Mouse (Mus musculus) c-Kit-negative CD71-positive TER-119-positive erythroid progenitor cells, embryonic 14.5 days (primary cell): ENCODE results near the gene Atp4a.
"Not testable (repeated sequence)": the region's sequence is repeated elsewhere in the genome, so short reads cannot be mapped to it uniquely, and the experiment has no call there.

ENCODE experiments used
- DNase-seq: peaks from one replicate; pipeline ENCODE4 v3.0.0-alpha.2; 2013; ENCODE audit warnings: low read depth, low spot score

The Atp4a gene

GRCm38 (mm10) chr7:30729396-30730063, 17.5 kb downstream of the Atp4a start, which contains the start of gene Tmem147:
Gene Tmem147 (minus strand): TSS chr7:30729540.
- peak; percentile 75 for DNase-seq

GRCm38 (mm10) chr7:30730064-30730722, 18.2 kb downstream of the Atp4a start:
- not testable (repeated sequence) for DNase-seq

- no peak for DNase-seq
Measured at GRCm38 (mm10) chr7:30736211-30736610, 24.2 kb downstream of the Atp4a start.

GRCm38 (mm10) chr7:30742570-30742969, 30.6 kb downstream of the Atp4a start:
- DNase-seq = not testable (repeated sequence)

- not testable (repeated sequence) for DNase-seq
Measured at GRCm38 (mm10) chr7:30743617-30744016, 31.6 kb downstream of the Atp4a start, which contains the start of gene Gapdhs. Gene Gapdhs (minus strand): TSS chr7:30743681.

GRCm38 (mm10) chr7:30744022-30744598, 32.1 kb downstream of the Atp4a start:
- DNase-seq = no peak

- no peak for DNase-seq
Measured at GRCm38 (mm10) chr7:30747525-30748204, 35.7 kb downstream of the Atp4a start.

- no peak for DNase-seq
Measured at GRCm38 (mm10) chr7:30749824-30750606, 38.0 kb downstream of the Atp4a start.

- no peak for DNase-seq
Measured at GRCm38 (mm10) chr7:30751086-30751669, 39.2 kb downstream of the Atp4a start, which contains the start of gene Sbsn. Gene Sbsn (plus strand): TSS chr7:30751471.

GRCm38 (mm10) chr7:30757001-30757400, 45.0 kb downstream of the Atp4a start:
- DNase-seq = no peak

GRCm38 (mm10) chr7:30758853-30759252, 46.8 kb downstream of the Atp4a start:
- DNase-seq = no peak

GRCm38 (mm10) chr7:30761769-30762352, 49.9 kb downstream of the Atp4a start:
- no peak for DNase-seq

- DNase-seq = no peak
Measured at GRCm38 (mm10) chr7:30763456-30763855, 51.4 kb downstream of the Atp4a start, which contains the start of gene Dmkn. Gene Dmkn (plus strand): TSS chr7:30763756.

- DNase-seq = no peak
Measured at GRCm38 (mm10) chr7:30765173-30765572, 53.2 kb downstream of the Atp4a start.

GRCm38 (mm10) chr7:30766408-30766807, 54.4 kb downstream of the Atp4a start:
- DNase-seq = no peak

- DNase-seq = no peak
Measured at GRCm38 (mm10) chr7:30769236-30769635, 57.2 kb downstream of the Atp4a start.
